Mouse (Mus musculus) ES-Bruce4 (cell line): Measurements from ENCODE around the gene Adcyap1r1. TPM values are rescaled to one million over a fixed set of nuclear protein-coding genes. Genes with fewer than 3 reads are reported as not detected.

Source experiments
- H3K27ac ChIP-seq: 2 replicates; pipeline ENCODE4 v1.5.1; 2012; ENCODE audit warnings: low read length, inconsistent platforms; ENCODE audit not compliant: insufficient read depth
- H3K27me3 ChIP-seq: 2 replicates; pipeline ENCODE4 v1.6.1; 2012; ENCODE audit warnings: mild to moderate bottlenecking, low read length, inconsistent platforms; ENCODE audit not compliant: control insufficient read depth, poor library complexity, insufficient read depth, severe bottlenecking
- H3K36me3 ChIP-seq: 2 replicates; pipeline ENCODE4 v1.6.1; 2012; ENCODE audit warnings: inconsistent platforms, mild to moderate bottlenecking, low read length, moderate library complexity; ENCODE audit not compliant: control insufficient read depth, poor library complexity, insufficient read depth, severe bottlenecking
- H3K4me1 ChIP-seq: one replicate; pipeline ENCODE4 v1.8.1; 2011; ENCODE audit warnings: low read length; ENCODE audit not compliant: control insufficient read depth, insufficient read depth
- H3K4me3 ChIP-seq: 2 replicates; pipeline ENCODE4 v1.5.1; 2011; ENCODE audit warnings: low read depth, mild to moderate bottlenecking, low read length
- H3K9ac ChIP-seq: 2 replicates; pipeline ENCODE4 v1.6.1; 2012; ENCODE audit warnings: low read depth, mild to moderate bottlenecking, inconsistent platforms; ENCODE audit not compliant: poor library complexity, severe bottlenecking
- H3K9me3 ChIP-seq: replicated peaks from 2 replicates; pipeline ENCODE4 v1.6.1; 2012; ENCODE audit warnings: mild to moderate bottlenecking, low read length, inconsistent platforms; ENCODE audit not compliant: control insufficient read depth, poor library complexity, insufficient read depth, severe bottlenecking
- CTCF ChIP-seq: IDR thresholded peaks from one replicate; pipeline ENCODE4 v1.8.1; 2011; ENCODE audit warnings: low read depth, low read length
- EP300 ChIP-seq: IDR thresholded peaks from 2 replicates; pipeline ENCODE4 v1.6.1; 2011; ENCODE audit warnings: low read depth, low read length; ENCODE audit not compliant: insufficient read depth
- polyA plus RNA-seq: library from polyadenylated mRNA; stranded (reverse); fragments of >200 nt; gene quantifications from 2 replicates; pipeline ENCODE4 v1.2.4, GENCODE M21; 2011; ENCODE audit warnings: low read depth; ENCODE audit not compliant: missing spikeins, insufficient read depth, insufficient read length

Gene Adcyap1r1
- polyA plus RNA-seq, 1 experiment, result 0.34 TPM

GRCm38 (mm10) chr6:55550926-55551325 lies 99.1 kb downstream of the Adcyap1r1 start:
- Histone ChIP-seq H3K4me3 (no peak overlapping the region), H3K9me3 (no peaks in the 10 kb centered on the region), H3K9ac (no peak overlapping the region), H3K27me3 (no peaks in the 10 kb centered on the region), H3K27ac (no peak overlapping the region), H3K36me3 (no peaks in the 10 kb centered on the region), H3K4me1 (no peaks in the 10 kb centered on the region)
- peak; percentile 44 for TF ChIP-seq CTCF
- no peak for TF ChIP-seq EP300

Other genes with a start within 250 kb of the Adcyap1r1 start
- 2.7 and 8.1 TPM in 2 replicates for gene Mindy4, start 248.6 kb upstream of the Adcyap1r1 start, polyA plus RNA-seq
- 0.43 and 0.60 TPM in 2 replicates for gene Aqp1, start 115.5 kb upstream of the Adcyap1r1 start, polyA plus RNA-seq
- not detected in 2 replicates for gene Ghrhr, start 75.7 kb upstream of the Adcyap1r1 start, polyA plus RNA-seq
- not detected in 2 replicates for gene Neurod6, start 229.3 kb downstream of the Adcyap1r1 start, polyA plus RNA-seq